Mouse (Mus musculus): Measurements from ENCODE around the gene Cep19. TPM values are rescaled to one million over a fixed set of nuclear protein-coding genes. Genes with fewer than 3 reads are reported as not detected.
A peak's percentile ranks its signal among the peaks of the same experiment; 100 is the strongest.

Cep19 gene
- total RNA-seq, 1 experiment = 11.9 TPM

- H3K36me3 ChIP-seq (ENCODE audit: control insufficient read depth, insufficient read depth, low read length, poor library complexity, severe bottlenecking) = no peaks in the 10 kb centered on the region
- H3K27ac ChIP-seq (ENCODE audit: insufficient read depth, low read depth, low read length, poor library complexity, severe bottlenecking) = no peak overlapping the region; the same call in 1 of the 2 replicates
- no peak for TF ChIP-seq HCFC1 (IDR thresholded peaks at IDR 0.05; ENCODE audit: borderline replicate concordance, insufficient read depth, low read length)
- no peak for TF ChIP-seq ZNF384 (IDR thresholded peaks at IDR 0.05; ENCODE audit: low read depth, low read length)
- peak; percentile 10; the same call in 1 of the 2 replicates for TF ChIP-seq ZC3H11A (IDR thresholded peaks at IDR 0.05; ENCODE audit: borderline replicate concordance, low read depth, low read length)
- no peak for TF ChIP-seq MAFK (IDR thresholded peaks at IDR 0.05; ENCODE audit: insufficient read depth, low read depth, low read length)
- peaks cover 0 to 12% of the 10 kb centered on the region in 2 experiments; a peak in 1 of 4 replicates for H3K4me1 ChIP-seq (ENCODE audit: control insufficient read depth in 2 of 2, insufficient read depth in 2 of 2, low read length in 2 of 2, poor library complexity in 1 of 2)
- no peak for DNase-seq (ENCODE audit: low read depth, low spot score)
- in situ Hi-C loops (cut with MboI; ENCODE audit: low sequenced_read_pairs in 2 of 2, unreplicated experiment in 2 of 2) = no loop called here
- H3K9ac ChIP-seq (ENCODE audit: insufficient read depth, low read depth, low read length, poor library complexity, severe bottlenecking) = no peak overlapping the region
- H3K4me3 ChIP-seq (ENCODE audit: insufficient read depth in 1 of 2, low read depth in 1 of 2, low read length in 2 of 2, poor library complexity in 1 of 2, severe bottlenecking in 1 of 2) = no peak overlapping the region
- no peaks in the 10 kb centered on the region for H3K9me3 ChIP-seq (ENCODE audit: control insufficient read depth, insufficient read depth, low read depth, low read length)
These were observed 15.5 kb downstream of the Cep19 start for GRCm38 (mm10) chr16:32114968-32115695.

GRCm38 (mm10) chr16:32115781-32116180 is 16.2 kb downstream of the Cep19 start:
- Histone ChIP-seq H3K27ac (ENCODE audit: insufficient read depth, low read depth, low read length, poor library complexity, severe bottlenecking) (no peak overlapping the region), H3K4me3 (ENCODE audit: insufficient read depth in 1 of 2, low read depth in 1 of 2, low read length in 2 of 2, poor library complexity in 1 of 2, severe bottlenecking in 1 of 2) (no peak overlapping the region), H3K36me3 (ENCODE audit: control insufficient read depth, insufficient read depth, low read length, poor library complexity, severe bottlenecking) (no peaks in the 10 kb centered on the region), H3K4me1 (ENCODE audit: control insufficient read depth in 2 of 2, insufficient read depth in 2 of 2, low read length in 2 of 2, poor library complexity in 1 of 2) (peaks cover 0 to 12% of the 10 kb centered on the region in 2 experiments; a peak in 1 of 4 replicates), H3K9ac (ENCODE audit: insufficient read depth, low read depth, low read length, poor library complexity, severe bottlenecking) (no peak overlapping the region), H3K9me3 (ENCODE audit: control insufficient read depth, insufficient read depth, low read depth, low read length) (no peaks in the 10 kb centered on the region)
- no peak for TF ChIP-seq ZC3H11A (IDR thresholded peaks at IDR 0.05; ENCODE audit: borderline replicate concordance, low read depth, low read length)
- TF ChIP-seq HCFC1 (IDR thresholded peaks at IDR 0.05; ENCODE audit: borderline replicate concordance, insufficient read depth, low read length) = no peak
- no peak for TF ChIP-seq CHD2 (IDR thresholded peaks at IDR 0.05; ENCODE audit: low read depth, low read length)
- no peak for TF ChIP-seq MAFK (IDR thresholded peaks at IDR 0.05; ENCODE audit: insufficient read depth, low read depth, low read length)
- TF ChIP-seq ZNF384 (IDR thresholded peaks at IDR 0.05; ENCODE audit: low read depth, low read length) = no peak
- in situ Hi-C loops (cut with MboI; ENCODE audit: low sequenced_read_pairs in 2 of 2, unreplicated experiment in 2 of 2) = no loop called here
- DNase-seq (ENCODE audit: low read depth, low spot score) = no peak

- no peak overlapping the region for H3K9ac ChIP-seq (ENCODE audit: insufficient read depth, low read depth, low read length, poor library complexity, severe bottlenecking)
- in situ Hi-C loops (cut with MboI; ENCODE audit: low sequenced_read_pairs in 2 of 2, unreplicated experiment in 2 of 2) = no loop called here
- H3K27ac ChIP-seq (ENCODE audit: insufficient read depth, low read depth, low read length, poor library complexity, severe bottlenecking) = no peak overlapping the region
- no peaks in the 10 kb centered on the region for H3K36me3 ChIP-seq (ENCODE audit: control insufficient read depth, insufficient read depth, low read length, poor library complexity, severe bottlenecking)
- TF ChIP-seq ZC3H11A (IDR thresholded peaks at IDR 0.05; ENCODE audit: borderline replicate concordance, low read depth, low read length) (no peak), ZNF384 (IDR thresholded peaks at IDR 0.05; ENCODE audit: low read depth, low read length) (no peak), HCFC1 (IDR thresholded peaks at IDR 0.05; ENCODE audit: borderline replicate concordance, insufficient read depth, low read length) (no peak)
- H3K9me3 ChIP-seq (ENCODE audit: control insufficient read depth, insufficient read depth, low read depth, low read length) = no peaks in the 10 kb centered on the region
- H3K4me3 ChIP-seq (ENCODE audit: insufficient read depth in 1 of 2, low read depth in 1 of 2, low read length in 2 of 2, poor library complexity in 1 of 2, severe bottlenecking in 1 of 2) = no peak overlapping the region
- peaks cover 0 to 12% of the 10 kb centered on the region in 2 experiments; a peak in 1 of 4 replicates for H3K4me1 ChIP-seq (ENCODE audit: control insufficient read depth in 2 of 2, insufficient read depth in 2 of 2, low read length in 2 of 2, poor library complexity in 1 of 2)
- no peak for DNase-seq (ENCODE audit: low read depth, low spot score)
These were observed 16.6 kb downstream of the Cep19 start for GRCm38 (mm10) chr16:32116186-32116585.

- TF ChIP-seq HCFC1 (IDR thresholded peaks at IDR 0.05; ENCODE audit: borderline replicate concordance, insufficient read depth, low read length) (no peak), MAFK (IDR thresholded peaks at IDR 0.05; ENCODE audit: insufficient read depth, low read depth, low read length) (peak; percentile 59; the same call in 1 of the 2 replicates), ZC3H11A (IDR thresholded peaks at IDR 0.05; ENCODE audit: borderline replicate concordance, low read depth, low read length) (no peak), ZNF384 (IDR thresholded peaks at IDR 0.05; ENCODE audit: low read depth, low read length) (no peak), CHD2 (IDR thresholded peaks at IDR 0.05; ENCODE audit: low read depth, low read length) (no peak)
- Histone ChIP-seq H3K4me1 (ENCODE audit: control insufficient read depth in 2 of 2, insufficient read depth in 2 of 2, low read length in 2 of 2, poor library complexity in 1 of 2) (peaks cover 2 to 13% of the 10 kb centered on the region in 2 experiments; a peak in 1 of 4 replicates), H3K36me3 (ENCODE audit: control insufficient read depth, insufficient read depth, low read length, poor library complexity, severe bottlenecking) (no peaks in the 10 kb centered on the region), H3K27ac (ENCODE audit: insufficient read depth, low read depth, low read length, poor library complexity, severe bottlenecking) (no peak overlapping the region), H3K4me3 (ENCODE audit: insufficient read depth in 1 of 2, low read depth in 1 of 2, low read length in 2 of 2, poor library complexity in 1 of 2, severe bottlenecking in 1 of 2) (no peak overlapping the region), H3K9ac (ENCODE audit: insufficient read depth, low read depth, low read length, poor library complexity, severe bottlenecking) (no peak overlapping the region), H3K9me3 (ENCODE audit: control insufficient read depth, insufficient read depth, low read depth, low read length) (no peaks in the 10 kb centered on the region)
- in situ Hi-C loops (cut with MboI; ENCODE audit: low sequenced_read_pairs in 2 of 2, unreplicated experiment in 2 of 2) = no loop called here
- DNase-seq (ENCODE audit: low read depth, low spot score) = no peak
These were observed 20.9 kb downstream of the Cep19 start for GRCm38 (mm10) chr16:32120454-32120853.
